Mouse (Mus musculus) intestine, embryonic 14.5 days (tissue): ENCODE results near the gene 1500009C09Rik. TPM values are rescaled to one million over a fixed set of nuclear protein-coding genes. Genes with fewer than 3 reads are reported as not detected.

Experiments
- ATAC-seq: fragments of 200-750 bp; cut with Nextera tagmentation; replicated peaks from 2 replicates; pipeline ENCODE4 v1.8.0; 2017; ENCODE audit warnings: low read depth, moderate number of reproducible peaks, moderate TSS enrichment, moderate library complexity; ENCODE audit not compliant: low FRiP score, low TSS enrichment
- DNase-seq: peaks from one replicate; pipeline ENCODE4 v3.0.0-alpha.2; 2018; ENCODE audit warnings: low spot score
- H3K27ac ChIP-seq: fragments of 300-500 bp; sonication (generic); 2 replicates; pipeline ENCODE4 v1.5.1; 2014; ENCODE audit warnings: low read depth, mild to moderate bottlenecking, control low read depth
- H3K27me3 ChIP-seq: fragments of 300-500 bp; sonication (generic); replicated peaks from 2 replicates; pipeline ENCODE4 v1.6.1; 2014; ENCODE audit warnings: low read length, control low read depth; ENCODE audit not compliant: control insufficient read depth, insufficient read depth
- H3K36me3 ChIP-seq: fragments of 300-500 bp; sonication (generic); 2 replicates; pipeline ENCODE4 v1.6.1; 2014; ENCODE audit warnings: low read length, control low read depth; ENCODE audit not compliant: control insufficient read depth, insufficient read depth
- H3K4me1 ChIP-seq: fragments of 300-500 bp; sonication (generic); replicated peaks from 2 replicates; pipeline ENCODE4 v1.6.1; 2014; ENCODE audit warnings: low read length, control low read depth, mixed read lengths; ENCODE audit not compliant: control insufficient read depth, insufficient read depth
- H3K4me2 ChIP-seq: fragments of 300-500 bp; sonication (generic); 2 replicates; pipeline ENCODE4 v1.6.1; 2014; ENCODE audit warnings: low read length
- H3K4me3 ChIP-seq: fragments of 300-500 bp; sonication (generic); 2 replicates; pipeline ENCODE4 v1.5.1; 2014; ENCODE audit warnings: low read depth, low read length, control low read depth, mixed read lengths
- H3K9ac ChIP-seq: fragments of 300-500 bp; sonication (generic); 2 replicates; pipeline ENCODE4 v1.6.1; 2014; ENCODE audit warnings: mild to moderate bottlenecking, low read length
- H3K9me3 ChIP-seq: fragments of 300-500 bp; sonication (generic); 2 replicates; pipeline ENCODE4 v1.6.1; 2016; ENCODE audit warnings: low read length, control low read depth; ENCODE audit not compliant: control insufficient read depth
- WGBS: fragments of 180-500 bp; shearing (Covaris S2); extraction: QIAGEN DNeasy Blood & Tissue Kit; methylation state at CpG from one replicate; pipeline ENCODE4 v1.1.7; 2014; 5-methylcytosine and 5-hydroxymethylcytosine counted together
- polyA plus RNA-seq: library from polyadenylated mRNA; unstranded; fragments of >200 nt; fragmentation: Nextera tagmentation; extraction: Ambion mirVana; gene quantifications from 2 replicates; pipeline ENCODE4 v1.2.1, GENCODE M21; 2014

Gene 1500009C09Rik
- polyA plus RNA-seq, 1 experiment from 2014 or later, result not detected

GRCm38 (mm10) chr15:82224602-82225215 is 27.5 kb upstream of the 1500009C09Rik start:
- Histone ChIP-seq H3K4me1 (peaks cover 4% of the 10 kb centered on the region), H3K27me3 (peaks cover 29% of the 10 kb centered on the region), H3K4me3 (no peak overlapping the region), H3K9me3 (no peaks in the 10 kb centered on the region), H3K9ac (no peak overlapping the region), H3K36me3 (no peaks in the 10 kb centered on the region), H3K4me2 (no peak overlapping the region), H3K27ac (no peak overlapping the region)
- ATAC-seq, result no peak
- WGBS, result 46% methylated on average over 7 of the region's 7 CpGs
- no peak for DNase-seq

GRCm38 (mm10) chr15:82225769-82226168 is 26.4 kb upstream of the 1500009C09Rik start:
- H3K27me3 ChIP-seq, result peaks cover 29% of the 10 kb centered on the region
- no peak for ATAC-seq
- no peak for DNase-seq
- H3K9ac ChIP-seq, result no peak overlapping the region
- no peak overlapping the region for H3K4me2 ChIP-seq
- no peak overlapping the region for H3K4me3 ChIP-seq
- WGBS, result 91% methylated on average over 5 of the region's 5 CpGs
- H3K4me1 ChIP-seq, result peaks cover 4% of the 10 kb centered on the region
- H3K36me3 ChIP-seq, result no peaks in the 10 kb centered on the region
- no peaks in the 10 kb centered on the region for H3K9me3 ChIP-seq
- no peak overlapping the region for H3K27ac ChIP-seq

- Histone ChIP-seq H3K4me1 (no peaks in the 10 kb centered on the region), H3K4me2 (no peak overlapping the region), H3K4me3 (no peak overlapping the region), H3K27me3 (peaks cover 12% of the 10 kb centered on the region), H3K9ac (no peak overlapping the region), H3K36me3 (peaks cover 11% of the 10 kb centered on the region), H3K9me3 (no peaks in the 10 kb centered on the region), H3K27ac (no peak overlapping the region)
- DNase-seq (no peak), ATAC-seq (no peak)
- 55% methylated on average over 11 of the region's 11 CpGs for WGBS
Measured at GRCm38 (mm10) chr15:82229542-82230045, 22.6 kb upstream of the 1500009C09Rik start.

- Histone ChIP-seq H3K4me1 (no peaks in the 10 kb centered on the region), H3K4me2 (no peak overlapping the region), H3K27me3 (peaks cover 6% of the 10 kb centered on the region), H3K27ac (no peak overlapping the region), H3K9me3 (no peaks in the 10 kb centered on the region), H3K36me3 (peaks cover 11% of the 10 kb centered on the region), H3K4me3 (no peak overlapping the region), H3K9ac (no peak overlapping the region)
- DNase-seq (no peak), ATAC-seq (no peak)
- WGBS, result 78% methylated on average over 6 of the region's 6 CpGs
Measured at GRCm38 (mm10) chr15:82230098-82230611, 22.0 kb upstream of the 1500009C09Rik start.

- no peak for DNase-seq
- Histone ChIP-seq H3K9me3 (no peaks in the 10 kb centered on the region), H3K36me3 (peaks cover 11% of the 10 kb centered on the region), H3K4me1 (no peaks in the 10 kb centered on the region), H3K4me2 (no peak overlapping the region), H3K4me3 (no peak overlapping the region), H3K27ac (no peak overlapping the region), H3K9ac (no peak overlapping the region), H3K27me3 (no peaks in the 10 kb centered on the region)
- ATAC-seq, result no peak; the same call in 1 of the 2 replicates
- WGBS, result 67% methylated on average over 4 of the region's 4 CpGs
Measured at GRCm38 (mm10) chr15:82231100-82231499, 21.1 kb upstream of the 1500009C09Rik start.

- no peak overlapping the region for H3K4me2 ChIP-seq
- DNase-seq, result no peak
- peaks cover 11% of the 10 kb centered on the region for H3K36me3 ChIP-seq
- 68% methylated on average over 11 of the region's 11 CpGs for WGBS
- H3K9ac ChIP-seq, result no peak overlapping the region
- no peaks in the 10 kb centered on the region for H3K27me3 ChIP-seq
- ATAC-seq, result no peak
- no peaks in the 10 kb centered on the region for H3K9me3 ChIP-seq
- H3K4me3 ChIP-seq, result no peak overlapping the region
- H3K27ac ChIP-seq, result no peak overlapping the region
- H3K4me1 ChIP-seq, result no peaks in the 10 kb centered on the region
Measured at GRCm38 (mm10) chr15:82231591-82232378, 20.4 kb upstream of the 1500009C09Rik start.

- no peak overlapping the region for H3K27ac ChIP-seq
- H3K4me1 ChIP-seq, result no peaks in the 10 kb centered on the region
- 73% methylated on average over 4 of the region's 4 CpGs for WGBS
- H3K9me3 ChIP-seq, result no peaks in the 10 kb centered on the region
- H3K27me3 ChIP-seq, result no peaks in the 10 kb centered on the region
- DNase-seq (no peak), ATAC-seq (no peak)
- no peak overlapping the region for H3K9ac ChIP-seq
- H3K4me2 ChIP-seq, result no peak overlapping the region
- H3K4me3 ChIP-seq, result no peak overlapping the region
- H3K36me3 ChIP-seq, result peaks cover 14% of the 10 kb centered on the region
Measured at GRCm38 (mm10) chr15:82232651-82233050, 19.5 kb upstream of the 1500009C09Rik start.

- no peak for DNase-seq
- WGBS, result 72% methylated on average over 10 of the region's 10 CpGs
Measured at GRCm38 (mm10) chr15:82235661-82236060, 16.5 kb upstream of the 1500009C09Rik start.

More at GRCm38 (mm10) chr15:82235661-82236060, 16.5 kb upstream of the 1500009C09Rik start:
- peaks cover 18% of the 10 kb centered on the region for H3K36me3 ChIP-seq
- H3K4me2 ChIP-seq, result no peak overlapping the region
- no peaks in the 10 kb centered on the region for H3K9me3 ChIP-seq
- ATAC-seq, result no peak; the same call in 1 of the 2 replicates
- no peak overlapping the region for H3K27ac ChIP-seq
- H3K27me3 ChIP-seq, result no peaks in the 10 kb centered on the region
- H3K9ac ChIP-seq, result no peak overlapping the region
- no peak overlapping the region for H3K4me3 ChIP-seq
- no peaks in the 10 kb centered on the region for H3K4me1 ChIP-seq
